Mouse (Mus musculus) stomach, postnatal 0 days (tissue): ENCODE measurements around the gene Rxfp2.

Experiments used
- CTCF ChIP-seq: IDR thresholded peaks from 2 replicates; pipeline ENCODE4 v1.5.1; 2016; ENCODE audit warnings: antibody characterized with exemption, low read depth, mild to moderate bottlenecking, moderate library complexity
- EP300 ChIP-seq: optimal IDR thresholded peaks from 2 replicates; pipeline ENCODE3; 2016; ENCODE audit warnings: antibody characterized with exemption

GRCm38 (mm10) chr5:150115271-150116092, 97.0 kb downstream of the Rxfp2 start:
- no peak for TF ChIP-seq CTCF
- TF ChIP-seq EP300 = no peak
